Mouse (Mus musculus): Measurements from ENCODE around the gene Olfr644. TPM values are rescaled to one million over a fixed set of nuclear protein-coding genes. Genes with fewer than 3 reads are reported as not detected.

Olfr644 gene
- polyA plus RNA-seq, 1 experiment from 2014 or later, result not detected

DNA sequence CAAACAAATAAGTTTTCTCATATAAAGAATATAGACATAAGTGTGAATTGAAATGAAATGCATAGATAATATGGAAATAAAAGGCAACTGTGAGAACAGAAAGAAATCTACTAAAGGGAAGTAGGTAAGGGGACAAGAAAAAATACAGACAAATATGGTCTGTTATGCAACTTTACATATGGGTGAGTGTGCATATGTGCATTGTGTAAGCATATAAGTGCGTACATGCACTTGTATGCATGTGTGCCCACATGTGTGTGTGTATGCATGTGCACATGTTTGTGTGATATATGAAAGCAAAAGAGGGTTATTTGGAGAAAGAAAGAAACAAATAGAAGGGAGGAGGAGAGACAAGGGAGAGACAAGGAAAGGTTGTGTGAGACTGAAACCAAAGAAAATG lies 52.7 kb downstream of the Olfr644 start:
- H3K27me3 ChIP-seq, result no peaks in the 10 kb centered on the region
- H3K36me3 ChIP-seq, result no peaks in the 10 kb centered on the region
- H3K9ac ChIP-seq (replicated peaks), result no peak overlapping the region
- 85% methylated on average over 1 of the region's 1 CpGs for WGBS
- H3K9me3 ChIP-seq, result no peaks in the 10 kb centered on the region
- ATAC-seq (ENCODE audit: low FRiP score, low read depth), result no peak
- H3K4me3 ChIP-seq, result no peak overlapping the region
- no peak overlapping the region for H3K27ac ChIP-seq (replicated peaks)
- H3K4me1 ChIP-seq, result no peaks in the 10 kb centered on the region
- no peak overlapping the region for H3K4me2 ChIP-seq (replicated peaks)

DNA sequence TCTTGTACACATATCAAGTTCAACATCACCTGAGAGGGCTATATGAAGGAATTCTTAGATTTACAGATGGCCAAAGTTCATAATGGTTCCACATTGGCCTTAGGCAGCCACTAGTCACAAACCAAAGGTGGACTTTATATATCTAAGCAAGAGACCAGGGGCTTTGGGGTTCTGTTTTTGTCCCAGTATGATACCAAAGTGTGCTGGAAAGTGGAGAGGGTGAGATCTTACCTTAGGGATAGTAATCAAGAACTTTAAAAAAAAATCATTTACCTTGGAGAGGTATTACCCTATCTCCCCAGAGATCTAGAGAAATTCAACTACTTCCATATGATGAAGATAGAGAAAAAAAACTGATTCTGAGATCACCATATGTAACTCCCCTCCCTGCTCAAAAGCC lies 54.5 kb downstream of the Olfr644 start, which contains the start of gene Olfr639:
Olfr639 (minus strand) TSS at position 101 of the 400 bp plus-strand sequence.
- ATAC-seq (ENCODE audit: low FRiP score, low read depth), result no peak
- no peaks in the 10 kb centered on the region for H3K9me3 ChIP-seq
- no peak within 1 kb of the TSS for H3K4me2 ChIP-seq (replicated peaks)

More for the DNA sequence above, 54.5 kb downstream of the Olfr644 start, which contains the start of gene Olfr639:
- H3K4me3 ChIP-seq, result no peak within 1 kb of the TSS
- no peaks in the 10 kb centered on the region for H3K4me1 ChIP-seq
- H3K27ac ChIP-seq (replicated peaks), result no peak within 1 kb of the TSS
- H3K36me3 ChIP-seq, result no peaks in the 10 kb centered on the region
- no peak within 1 kb of the TSS for H3K9ac ChIP-seq (replicated peaks)
- H3K27me3 ChIP-seq, result no peaks in the 10 kb centered on the region

Other genes starting within 250 kb of the Olfr644 start
- 643 and 809 TPM in 2 replicates for gene Hbb-bs, start 243.8 kb downstream of the Olfr644 start, polyA plus RNA-seq (2016; fragmentation: Nextera tagmentation; extraction: Ambion mirVana)
- gene Hbb-bh2, start 231.3 kb downstream of the Olfr644 start, polyA plus RNA-seq (2016; fragmentation: Nextera tagmentation; extraction: Ambion mirVana), result not detected in 2 replicates
- 623 and 675 TPM in 2 replicates for gene Hbb-bh1, start 228.7 kb downstream of the Olfr644 start, polyA plus RNA-seq (2016; fragmentation: Nextera tagmentation; extraction: Ambion mirVana)
- 8,301 and 9,167 TPM in 2 replicates for gene Hbb-y, start 218.7 kb downstream of the Olfr644 start, polyA plus RNA-seq (2016; fragmentation: Nextera tagmentation; extraction: Ambion mirVana)
- not detected in 2 replicates for gene Olfr66, start 185.6 kb downstream of the Olfr644 start, polyA plus RNA-seq (2016; fragmentation: Nextera tagmentation; extraction: Ambion mirVana)
- not detected in 2 replicates for gene Olfr64, start 177.4 kb downstream of the Olfr644 start, polyA plus RNA-seq (2016; fragmentation: Nextera tagmentation; extraction: Ambion mirVana)
- not detected in 2 replicates for gene Olfr65, start 168.4 kb downstream of the Olfr644 start, polyA plus RNA-seq (2016; fragmentation: Nextera tagmentation; extraction: Ambion mirVana)
- gene Olfr631, start 143.0 kb downstream of the Olfr644 start, polyA plus RNA-seq (2016; fragmentation: Nextera tagmentation; extraction: Ambion mirVana), result not detected in 2 replicates
- not detected in 2 replicates for gene Olfr632, start 137.5 kb downstream of the Olfr644 start, polyA plus RNA-seq (2016; fragmentation: Nextera tagmentation; extraction: Ambion mirVana)
- gene Olfr633, start 127.4 kb downstream of the Olfr644 start, polyA plus RNA-seq (2016; fragmentation: Nextera tagmentation; extraction: Ambion mirVana), result not detected in 2 replicates
- not detected in 2 replicates for gene Olfr635, start 100.7 kb downstream of the Olfr644 start, polyA plus RNA-seq (2016; fragmentation: Nextera tagmentation; extraction: Ambion mirVana)
- not detected in 2 replicates for gene Olfr638, start 73.1 kb downstream of the Olfr644 start, polyA plus RNA-seq (2016; fragmentation: Nextera tagmentation; extraction: Ambion mirVana)
- 0.04 TPM in 1 of 2 replicates, not detected in the other for gene Olfr639, start 54.6 kb downstream of the Olfr644 start, polyA plus RNA-seq (2016; fragmentation: Nextera tagmentation; extraction: Ambion mirVana)
- not detected in 2 replicates for gene Olfr640, start 46.3 kb downstream of the Olfr644 start, polyA plus RNA-seq (2016; fragmentation: Nextera tagmentation; extraction: Ambion mirVana)
- gene Olfr641, start 36.4 kb downstream of the Olfr644 start, polyA plus RNA-seq (2016; fragmentation: Nextera tagmentation; extraction: Ambion mirVana), result not detected in 2 replicates
- not detected in 2 replicates for gene Olfr642, start 19.2 kb downstream of the Olfr644 start, polyA plus RNA-seq (2016; fragmentation: Nextera tagmentation; extraction: Ambion mirVana)
- not detected in 2 replicates for gene 4930516K23Rik, start 10.4 kb downstream of the Olfr644 start, polyA plus RNA-seq (2016; fragmentation: Nextera tagmentation; extraction: Ambion mirVana)
- not detected in 2 replicates for gene Olfr645, start 13.6 kb upstream of the Olfr644 start, polyA plus RNA-seq (2016; fragmentation: Nextera tagmentation; extraction: Ambion mirVana)
- not detected in 2 replicates for gene Olfr646, start 33.0 kb upstream of the Olfr644 start, polyA plus RNA-seq (2016; fragmentation: Nextera tagmentation; extraction: Ambion mirVana)
- not detected in 2 replicates for gene Ubqln5, start 58.0 kb upstream of the Olfr644 start, polyA plus RNA-seq (2016; fragmentation: Nextera tagmentation; extraction: Ambion mirVana)
- not detected in 2 replicates for gene Olfr643, start 65.5 kb upstream of the Olfr644 start, polyA plus RNA-seq (2016; fragmentation: Nextera tagmentation; extraction: Ambion mirVana)
- not detected in 2 replicates for gene Ubqln3, start 71.4 kb upstream of the Olfr644 start, polyA plus RNA-seq (2016; fragmentation: Nextera tagmentation; extraction: Ambion mirVana)
- not detected in 2 replicates for gene Ubqlnl, start 78.7 kb upstream of the Olfr644 start, polyA plus RNA-seq (2016; fragmentation: Nextera tagmentation; extraction: Ambion mirVana)
- gene Olfm5, start 93.0 kb upstream of the Olfr644 start, polyA plus RNA-seq (2016; fragmentation: Nextera tagmentation; extraction: Ambion mirVana), result not detected in 2 replicates
- gene Olfr648, start 111.5 kb upstream of the Olfr644 start, polyA plus RNA-seq (2016; fragmentation: Nextera tagmentation; extraction: Ambion mirVana), result 0.45 and 0.47 TPM in 2 replicates
- gene Olfr649, start 124.1 kb upstream of the Olfr644 start, polyA plus RNA-seq (2016; fragmentation: Nextera tagmentation; extraction: Ambion mirVana), result not detected in 2 replicates
- 0.72 and 1.3 TPM in 2 replicates for gene Trim6, start 146.9 kb upstream of the Olfr644 start, polyA plus RNA-seq (2016; fragmentation: Nextera tagmentation; extraction: Ambion mirVana)
- 0.83 and 1.2 TPM in 2 replicates for gene Trim34a, start 172.6 kb upstream of the Olfr644 start, polyA plus RNA-seq (2016; fragmentation: Nextera tagmentation; extraction: Ambion mirVana)
- 0.10 and 0.16 TPM in 2 replicates for gene Trim5, start 216.2 kb upstream of the Olfr644 start, polyA plus RNA-seq (2016; fragmentation: Nextera tagmentation; extraction: Ambion mirVana)
- gene Trim12a, start 243.6 kb upstream of the Olfr644 start, polyA plus RNA-seq (2016; fragmentation: Nextera tagmentation; extraction: Ambion mirVana), result 2.7 and 2.8 TPM in 2 replicates